Mouse (Mus musculus) testis, adult 2 months (tissue): ENCODE results near the gene Rnase2b.

Source experiments
- CTCF ChIP-seq: fragments of 200-500 bp; IDR thresholded peaks from 2 replicates; pipeline ENCODE4 v1.5.1; 2012; ENCODE audit warnings: low read depth, mild to moderate bottlenecking, inconsistent platforms, low read length, moderate library complexity; ENCODE audit not compliant: control insufficient read depth, insufficient read depth, insufficient replicate concordance
- POLR2A ChIP-seq: fragments of 200-500 bp; IDR thresholded peaks from 2 replicates; pipeline ENCODE4 v1.6.1; 2012; ENCODE audit warnings: low read depth, mild to moderate bottlenecking, inconsistent platforms, low read length, moderate library complexity; ENCODE audit not compliant: control insufficient read depth

DNA sequence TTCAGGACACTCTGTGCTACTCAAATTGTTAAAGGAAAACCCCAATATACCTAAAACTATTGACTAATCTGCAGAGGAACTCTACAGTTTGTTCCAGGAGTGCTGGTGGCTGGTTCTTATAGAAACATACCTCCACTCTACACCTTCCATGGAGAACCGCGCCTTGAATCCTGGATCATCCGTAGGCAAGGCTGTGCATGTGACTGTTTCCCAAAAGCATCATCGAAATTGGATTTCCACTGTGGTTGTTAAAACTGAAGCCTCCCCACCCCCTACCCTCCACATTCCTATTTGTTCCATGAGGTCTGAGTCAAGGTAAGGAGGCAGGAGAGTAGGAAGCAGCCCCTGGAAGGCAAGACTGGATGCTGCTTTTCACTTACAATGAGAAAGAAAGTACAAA lies 17.6 kb upstream of the Rnase2b start:
- TF ChIP-seq POLR2A (no peak), CTCF (no peak)
